Mouse (Mus musculus) kidney, embryonic 14.5 days (tissue): ENCODE data around the gene Zfp398. TPM values are rescaled to one million over a fixed set of nuclear protein-coding genes. Genes with fewer than 3 reads are reported as not detected.
A peak's percentile ranks its signal among the peaks of the same experiment; 100 is the strongest.

ENCODE experiments used
- ATAC-seq: fragments of 200-750 bp; cut with Nextera tagmentation; 2 replicates; pipeline ENCODE4 v1.8.0; 2017; ENCODE audit warnings: moderate number of reproducible peaks, mild to moderate bottlenecking, moderate TSS enrichment, moderate library complexity; ENCODE audit not compliant: low FRiP score, low TSS enrichment
- H3K27ac ChIP-seq: fragments of 300-500 bp; sonication (generic); 2 replicates; pipeline ENCODE4 v1.5.1; 2014; ENCODE audit warnings: low read depth, mild to moderate bottlenecking, low read length, moderate library complexity, mixed read lengths
- H3K27me3 ChIP-seq: fragments of 300-500 bp; sonication (generic); 2 replicates; pipeline ENCODE4 v1.6.1; 2014; ENCODE audit warnings: mild to moderate bottlenecking, low read length; ENCODE audit not compliant: control insufficient read depth, insufficient read depth
- H3K36me3 ChIP-seq: fragments of 300-500 bp; sonication (generic); 2 replicates; pipeline ENCODE4 v1.6.1; 2014; ENCODE audit warnings: low read length, mixed read lengths; ENCODE audit not compliant: control insufficient read depth, insufficient read depth
- H3K4me1 ChIP-seq: fragments of 300-500 bp; sonication (generic); 2 replicates; pipeline ENCODE4 v1.6.1; 2014; ENCODE audit warnings: low read length, mixed read lengths; ENCODE audit not compliant: control insufficient read depth, insufficient read depth
- H3K4me2 ChIP-seq: fragments of 300-500 bp; sonication (generic); replicated peaks from 2 replicates; pipeline ENCODE4 v1.6.1; 2014; ENCODE audit warnings: low read depth, mild to moderate bottlenecking, low read length
- H3K4me3 ChIP-seq: fragments of 300-500 bp; sonication (generic); 2 replicates; pipeline ENCODE4 v1.5.1; 2014; ENCODE audit warnings: mild to moderate bottlenecking, low read length
- H3K9ac ChIP-seq: fragments of 300-500 bp; sonication (generic); 2 replicates; pipeline ENCODE4 v1.6.1; 2014; ENCODE audit warnings: low read depth, mild to moderate bottlenecking, low read length, moderate library complexity
- H3K9me3 ChIP-seq: fragments of 300-500 bp; sonication (generic); 2 replicates; pipeline ENCODE4 v1.6.1; 2016; ENCODE audit warnings: low read length; ENCODE audit not compliant: control insufficient read depth
- WGBS: fragments of 180-500 bp; shearing (Covaris S2); extraction: QIAGEN DNeasy Blood & Tissue Kit; methylation state at CpG from one replicate; pipeline ENCODE4 v1.1.7; 2014; 5-methylcytosine and 5-hydroxymethylcytosine counted together
- polyA plus RNA-seq: library from polyadenylated mRNA; unstranded; fragments of >200 nt; fragmentation: Nextera tagmentation; extraction: Ambion mirVana; gene quantifications from 2 replicates; pipeline ENCODE4 v1.2.1, GENCODE M21; 2014

The Zfp398 gene
- polyA plus RNA-seq, 1 experiment from 2014 or later = 11.6 TPM

DNA sequence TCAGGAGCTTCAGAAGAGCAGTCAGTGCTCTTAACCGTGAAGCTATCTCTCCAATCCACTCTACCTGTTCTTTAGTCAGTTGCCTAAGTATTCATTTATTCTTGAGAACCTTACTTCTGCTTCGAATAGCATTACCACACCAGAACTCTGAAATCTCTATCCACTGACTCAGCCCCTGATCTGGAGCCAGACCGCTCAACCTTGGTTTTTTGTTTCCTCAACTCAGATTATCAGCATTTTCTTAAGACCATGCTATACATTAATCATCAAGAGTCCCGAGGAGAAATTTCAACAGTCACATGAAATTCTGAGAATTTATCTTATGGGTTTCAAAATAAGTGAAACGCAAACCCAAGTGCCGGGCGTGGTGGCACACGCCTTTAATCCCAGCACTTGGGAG is 16.7 kb upstream of the Zfp398 start:
- H3K4me2 ChIP-seq = no peak overlapping the region
- no peak overlapping the region for H3K9ac ChIP-seq
- H3K27me3 ChIP-seq = no peaks in the 10 kb centered on the region
- no peak overlapping the region for H3K4me3 ChIP-seq
- no peak overlapping the region for H3K27ac ChIP-seq
- peaks cover 4% of the 10 kb centered on the region; the same call in 1 of the 2 replicates for H3K4me1 ChIP-seq
- peaks cover 29% of the 10 kb centered on the region; the same call in 1 of the 2 replicates for H3K36me3 ChIP-seq
- ATAC-seq = no peak
- 94% methylated on average over 8 of the region's 8 CpGs for WGBS
- H3K9me3 ChIP-seq = no peaks in the 10 kb centered on the region

DNA sequence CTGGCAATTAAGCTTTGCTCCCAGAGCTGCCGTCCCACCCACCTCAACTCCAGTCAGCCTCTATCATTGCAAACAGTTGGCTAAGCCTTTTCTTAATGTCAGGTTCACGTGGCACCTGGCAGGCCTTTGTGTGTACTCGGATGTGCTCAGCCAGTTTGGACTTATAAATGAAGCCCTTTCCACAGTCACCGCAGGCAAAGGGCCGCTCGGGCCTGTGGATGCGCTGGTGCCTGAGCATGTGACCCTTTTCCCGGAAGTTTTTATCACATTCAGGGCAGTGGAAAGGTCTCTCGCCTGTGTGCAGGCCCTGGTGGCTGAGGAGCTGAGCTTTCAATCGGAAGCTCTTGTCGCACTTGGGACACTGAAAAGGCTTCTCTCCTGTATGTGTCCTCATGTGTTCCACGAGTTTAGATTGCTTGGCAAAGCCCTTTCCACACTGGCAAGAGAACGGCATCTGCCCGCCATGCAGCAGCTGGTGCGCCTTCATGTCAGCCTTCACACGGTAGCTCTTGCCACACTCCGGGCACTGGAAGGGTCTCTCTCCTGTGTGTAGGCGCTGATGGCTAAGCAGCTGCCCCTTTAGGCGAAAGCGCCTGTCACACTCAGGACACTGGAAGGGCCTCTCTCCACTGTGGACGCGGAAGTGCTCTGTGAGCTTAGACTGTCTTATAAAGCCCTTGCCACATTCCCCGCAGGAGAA is 15.7 kb upstream of the Zfp398 start:
- Histone ChIP-seq H3K9ac (no peak overlapping the region), H3K4me2 (no peak overlapping the region), H3K36me3 (peaks cover 29% of the 10 kb centered on the region; the same call in 1 of the 2 replicates), H3K27ac (no peak overlapping the region), H3K4me3 (no peak overlapping the region), H3K4me1 (no peaks in the 10 kb centered on the region), H3K9me3 (no peaks in the 10 kb centered on the region), H3K27me3 (no peaks in the 10 kb centered on the region)
- no peak for ATAC-seq
- WGBS = 91% methylated on average over 23 of the region's 23 CpGs

DNA sequence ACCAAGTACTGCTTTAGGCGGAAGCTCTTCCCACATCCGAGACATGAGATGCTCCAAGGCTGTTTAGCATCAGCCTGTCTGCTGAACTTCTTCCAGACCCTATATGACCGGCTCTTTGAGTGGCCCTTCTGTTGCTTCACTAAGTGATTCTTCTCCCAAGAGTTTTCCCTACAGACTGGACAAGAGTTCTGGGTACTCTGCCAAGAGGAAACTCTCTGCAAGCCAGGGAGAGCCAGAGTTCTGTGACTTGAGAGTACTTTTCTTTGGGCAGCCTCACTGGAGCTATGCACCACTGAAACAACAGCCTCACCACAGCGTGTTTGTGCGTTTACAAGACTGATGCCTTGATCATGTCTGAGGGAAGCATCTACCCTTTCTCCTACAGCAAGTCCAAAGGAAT is 14.2 kb upstream of the Zfp398 start:
- no peak overlapping the region for H3K4me2 ChIP-seq
- H3K4me3 ChIP-seq = no peak overlapping the region
- H3K9me3 ChIP-seq = no peaks in the 10 kb centered on the region
- H3K27ac ChIP-seq = no peak overlapping the region
- H3K36me3 ChIP-seq = peaks cover 29% of the 10 kb centered on the region; the same call in 1 of the 2 replicates
- ATAC-seq = no peak
- no peak overlapping the region for H3K9ac ChIP-seq
- WGBS = 92% methylated on average over 5 of the region's 5 CpGs
- no peaks in the 10 kb centered on the region for H3K4me1 ChIP-seq
- H3K27me3 ChIP-seq = no peaks in the 10 kb centered on the region

DNA sequence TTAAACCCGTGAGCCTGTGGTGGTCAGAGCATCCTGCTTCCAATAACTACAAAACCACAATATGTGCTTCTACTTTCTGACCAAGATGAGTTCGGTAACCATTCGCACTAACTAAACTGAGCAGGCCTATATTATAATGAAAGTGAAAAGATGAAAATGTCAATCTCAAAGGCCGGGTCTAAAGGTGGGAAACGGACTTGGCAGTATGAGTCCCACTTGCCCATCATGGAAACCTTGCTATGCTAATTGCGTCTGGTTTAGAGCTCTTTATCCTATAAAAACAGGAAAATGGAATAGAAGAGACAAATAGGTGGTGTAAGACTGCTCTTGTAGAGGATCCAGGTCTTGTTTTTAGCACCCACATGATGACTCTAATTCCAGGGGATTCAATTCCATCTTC is 13.7 kb upstream of the Zfp398 start:
- WGBS = 95% methylated on average over 6 of the region's 6 CpGs
- H3K4me3 ChIP-seq = no peak overlapping the region
- no peaks in the 10 kb centered on the region for H3K27me3 ChIP-seq
- peaks cover 29% of the 10 kb centered on the region; the same call in 1 of the 2 replicates for H3K36me3 ChIP-seq
- no peaks in the 10 kb centered on the region for H3K9me3 ChIP-seq
- ATAC-seq = no peak
- no peak overlapping the region for H3K4me2 ChIP-seq
- no peak overlapping the region for H3K27ac ChIP-seq
- H3K4me1 ChIP-seq = no peaks in the 10 kb centered on the region
- H3K9ac ChIP-seq = no peak overlapping the region

DNA sequence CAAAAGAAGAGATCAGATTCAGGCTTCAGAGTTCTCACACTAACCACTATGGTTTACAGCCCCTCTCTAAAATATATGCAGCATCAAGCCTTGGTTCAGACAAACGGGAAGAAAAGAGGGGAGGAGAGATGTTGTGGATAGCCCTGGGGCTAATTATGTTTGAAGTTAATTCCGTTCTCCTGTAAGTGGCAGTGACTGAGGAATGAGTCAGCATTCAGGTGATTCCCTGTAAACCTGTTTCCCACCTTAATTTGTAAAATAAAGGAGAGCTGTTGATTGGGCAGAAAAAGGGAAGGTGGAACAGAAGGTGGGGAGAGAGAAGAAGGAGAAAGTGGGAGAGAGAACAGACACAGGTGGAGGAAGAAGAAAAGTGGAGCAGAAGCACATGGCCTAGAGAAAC is 11.2 kb upstream of the Zfp398 start:
- 51% methylated on average over 2 of the region's 2 CpGs for WGBS
- Histone ChIP-seq H3K27me3 (no peaks in the 10 kb centered on the region), H3K9me3 (no peaks in the 10 kb centered on the region), H3K36me3 (peaks cover 29% of the 10 kb centered on the region; the same call in 1 of the 2 replicates), H3K4me3 (no peak overlapping the region), H3K4me2 (no peak overlapping the region), H3K9ac (no peak overlapping the region), H3K27ac (no peak overlapping the region), H3K4me1 (peaks cover 2% of the 10 kb centered on the region; the same call in 1 of the 2 replicates)
- no peak for ATAC-seq

DNA sequence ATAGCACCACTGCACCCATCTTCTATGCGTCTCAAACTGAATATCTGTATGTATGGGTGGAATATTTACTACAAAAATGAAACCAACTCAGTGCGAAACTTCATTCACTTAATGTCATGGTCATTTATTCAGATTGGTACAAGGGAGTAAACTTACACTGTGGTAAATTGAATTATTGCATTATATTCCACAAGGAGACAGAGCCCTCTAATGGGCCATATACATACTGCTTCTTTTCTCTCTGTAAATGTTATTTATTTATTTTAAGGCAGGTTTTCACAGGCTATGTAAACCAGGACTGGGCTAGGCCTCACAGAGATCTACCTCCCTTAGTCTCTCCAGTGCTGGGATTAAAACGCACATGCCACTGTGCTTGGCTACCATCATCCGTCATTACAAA is 8.0 kb upstream of the Zfp398 start:
- H3K4me3 ChIP-seq = no peak overlapping the region
- no peak for ATAC-seq

DNA sequence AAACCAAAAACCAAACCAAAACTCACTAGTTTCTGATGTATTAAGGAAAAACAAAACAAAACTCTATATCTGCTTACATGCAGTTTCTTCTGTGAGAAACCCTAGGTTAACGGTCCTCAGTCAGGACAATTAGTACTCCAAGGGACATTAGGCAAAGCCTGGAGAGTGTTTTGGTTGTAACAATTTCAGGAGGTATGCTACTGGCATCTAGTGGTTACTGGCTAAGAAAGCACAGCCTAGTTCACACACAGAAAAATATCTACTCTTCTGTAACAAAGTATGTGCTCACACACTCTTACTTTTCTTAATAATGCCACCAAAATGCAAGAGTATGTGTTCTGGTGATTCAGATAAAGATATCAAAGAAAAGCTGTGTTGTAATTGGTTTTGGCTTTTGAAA is 6.5 kb upstream of the Zfp398 start:
- Histone ChIP-seq H3K4me3 (no peak overlapping the region), H3K4me2 (no peak overlapping the region), H3K9me3 (no peaks in the 10 kb centered on the region)

More for the DNA sequence above, 8.0 kb upstream of the Zfp398 start:
- H3K27me3 ChIP-seq = no peaks in the 10 kb centered on the region
- no peak overlapping the region for H3K9ac ChIP-seq
- no peaks in the 10 kb centered on the region for H3K9me3 ChIP-seq
- no peak overlapping the region for H3K27ac ChIP-seq
- H3K4me1 ChIP-seq = peaks cover 8% of the 10 kb centered on the region; the same call in 1 of the 2 replicates
- peaks cover 7% of the 10 kb centered on the region; the same call in 1 of the 2 replicates for H3K36me3 ChIP-seq
- WGBS = 95% methylated on average over 4 of the region's 4 CpGs
- no peak overlapping the region for H3K4me2 ChIP-seq

DNA sequence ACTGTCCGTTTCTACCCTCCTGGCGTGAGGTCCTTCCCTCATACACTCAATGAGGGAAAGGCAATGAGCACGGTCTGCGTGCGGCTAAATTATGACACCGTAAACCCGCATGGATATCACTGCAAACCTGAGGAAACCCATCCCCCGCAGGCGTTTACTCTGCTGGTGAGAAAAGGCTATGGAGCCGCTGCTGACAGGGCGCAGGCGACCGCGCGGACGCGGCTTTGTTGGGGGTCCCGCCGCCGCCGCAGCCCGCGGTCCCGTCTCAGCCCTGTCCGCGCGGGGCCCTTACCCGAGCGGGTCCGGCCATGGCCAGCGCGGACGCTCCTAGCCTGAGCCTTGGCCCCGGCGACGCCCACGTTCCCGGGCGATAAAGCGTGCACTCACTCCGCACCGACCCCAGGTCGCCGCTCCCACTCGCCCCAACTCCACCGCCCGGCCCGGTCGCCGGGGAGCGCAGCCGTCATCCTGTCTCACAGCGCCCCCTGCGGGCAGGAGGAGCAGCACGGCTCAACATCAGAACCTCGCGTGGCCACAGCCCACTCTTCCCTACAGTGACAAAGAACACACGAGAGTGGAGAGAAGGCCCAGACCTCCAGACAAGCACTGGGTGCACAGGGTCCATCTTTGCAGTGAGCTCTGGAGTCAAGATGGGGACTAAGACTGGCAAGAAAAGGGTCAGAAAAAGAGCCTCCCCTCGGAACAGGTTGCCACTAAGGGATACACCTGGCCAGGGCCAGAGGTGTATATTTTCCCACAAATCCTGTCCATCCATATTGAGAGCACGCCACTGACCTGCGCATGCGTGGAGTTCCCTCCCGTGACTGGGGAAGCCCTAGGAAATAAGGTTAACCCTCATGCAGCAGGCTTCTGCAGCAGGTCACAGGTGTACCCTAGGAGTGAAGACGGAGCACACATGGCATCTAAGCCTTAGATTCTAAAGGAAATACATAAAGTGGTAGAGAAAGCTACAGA is 5.1 kb upstream of the Zfp398 start, which contains the start of gene Zfp786:
Zfp786 (minus strand) TSS at position 764 of the 975 bp plus-strand sequence.
- H3K4me3 ChIP-seq = peak within 1 kb of the TSS; percentile 81
- H3K4me2 ChIP-seq = peak within 1 kb of the TSS; percentile 52
- peak; percentile 90 for ATAC-seq
- 2% methylated on average over 64 of the region's 64 CpGs for WGBS
- no peaks in the 10 kb centered on the region for H3K9me3 ChIP-seq
- H3K9ac ChIP-seq = peak within 1 kb of the TSS; percentile 88
- H3K36me3 ChIP-seq = no peaks in the 10 kb centered on the region
- peak within 1 kb of the TSS; percentile 57; the same call in 1 of the 2 replicates for H3K27ac ChIP-seq
- no peaks in the 10 kb centered on the region for H3K27me3 ChIP-seq
- peaks cover 8% of the 10 kb centered on the region; the same call in 1 of the 2 replicates for H3K4me1 ChIP-seq

More for the DNA sequence above, 6.5 kb upstream of the Zfp398 start:
- WGBS = 23% methylated on average over 1 of the region's 1 CpGs
- Histone ChIP-seq H3K36me3 (no peaks in the 10 kb centered on the region; the same call in 1 of the 2 replicates), H3K4me1 (peaks cover 8% of the 10 kb centered on the region; the same call in 1 of the 2 replicates), H3K9ac (no peak overlapping the region), H3K27ac (no peak overlapping the region), H3K27me3 (no peaks in the 10 kb centered on the region)
- ATAC-seq = no peak
